Mouse (Mus musculus) forebrain, postnatal 0 days (tissue): Measurements from ENCODE around the gene Atat1. TPM values are rescaled to one million over a fixed set of nuclear protein-coding genes. Genes with fewer than 3 reads are reported as not detected.
"Not testable (repeated sequence)": the region's sequence is repeated elsewhere in the genome, so short reads cannot be mapped to it uniquely, and the experiment has no call there.

Source experiments
- ATAC-seq: fragments of 200-750 bp; cut with Nextera tagmentation; 2 replicates; pipeline ENCODE4 v1.8.0; 2017; ENCODE audit warnings: mild to moderate bottlenecking, moderate library complexity
- DNase-seq: peaks from one replicate; pipeline ENCODE4 v3.0.0-alpha.2; 2015
- H3K27ac ChIP-seq: fragments of 300-500 bp; sonication (generic); 2 replicates; pipeline ENCODE4 v1.5.1; 2014; ENCODE audit warnings: low read depth, mild to moderate bottlenecking, antibody characterized with exemption, low read length, moderate library complexity, mixed read lengths
- H3K27me3 ChIP-seq: fragments of 300-500 bp; sonication (generic); 2 replicates; pipeline ENCODE4 v1.6.1; 2014; ENCODE audit warnings: mild to moderate bottlenecking, low read length, mixed read lengths; ENCODE audit not compliant: insufficient read depth
- H3K36me3 ChIP-seq: fragments of 300-500 bp; sonication (generic); 2 replicates; pipeline ENCODE4 v1.6.1; 2014; ENCODE audit warnings: mild to moderate bottlenecking, moderate library complexity; ENCODE audit not compliant: insufficient read depth
- H3K4me1 ChIP-seq: fragments of 300-500 bp; sonication (generic); 2 replicates; pipeline ENCODE4 v1.6.1; 2014; ENCODE audit warnings: antibody characterized with exemption; ENCODE audit not compliant: insufficient read depth
- H3K4me2 ChIP-seq: fragments of 300-500 bp; sonication (generic); 2 replicates; pipeline ENCODE4 v1.6.1; 2014; ENCODE audit warnings: low read depth, mild to moderate bottlenecking, moderate library complexity
- H3K4me3 ChIP-seq: fragments of 300-500 bp; sonication (generic); 2 replicates; pipeline ENCODE4 v1.5.1; 2014; ENCODE audit warnings: low read depth, low read length, mixed read lengths
- H3K9ac ChIP-seq: fragments of 300-500 bp; sonication (generic); 2 replicates; pipeline ENCODE4 v1.6.1; 2014; ENCODE audit warnings: mild to moderate bottlenecking
- H3K9me3 ChIP-seq: fragments of 300-500 bp; sonication (generic); 2 replicates; pipeline ENCODE4 v1.6.1; 2016; ENCODE audit warnings: low read length
- CTCF ChIP-seq: sonication (generic); IDR thresholded peaks from 2 replicates; pipeline ENCODE4 v1.5.1; 2016; ENCODE audit warnings: antibody characterized with exemption, control low read depth, low read depth
- WGBS: fragments of 180-500 bp; shearing (Covaris S2); extraction: QIAGEN DNeasy Blood & Tissue Kit; methylation state at CpG from one replicate; pipeline ENCODE4 v1.1.7; 2014; 5-methylcytosine and 5-hydroxymethylcytosine counted together
- polyA plus RNA-seq: library from polyadenylated mRNA; unstranded; fragments of >200 nt; fragmentation: Nextera tagmentation; extraction: Ambion mirVana; gene quantifications from 2 replicates; pipeline ENCODE4 v1.2.1, GENCODE M21; 2015
- total RNA-seq: library from RNA; depleted of rRNA; stranded (reverse); fragments of >200 nt; gene quantifications from 2 replicates; pipeline ENCODE4 v1.2.3, GENCODE M21; 2014; rRNA removed

Atat1 gene
- total RNA-seq: 206 and 218 TPM in 2 replicates
- 371 and 379 TPM in 2 replicates for polyA plus RNA-seq

DNA sequence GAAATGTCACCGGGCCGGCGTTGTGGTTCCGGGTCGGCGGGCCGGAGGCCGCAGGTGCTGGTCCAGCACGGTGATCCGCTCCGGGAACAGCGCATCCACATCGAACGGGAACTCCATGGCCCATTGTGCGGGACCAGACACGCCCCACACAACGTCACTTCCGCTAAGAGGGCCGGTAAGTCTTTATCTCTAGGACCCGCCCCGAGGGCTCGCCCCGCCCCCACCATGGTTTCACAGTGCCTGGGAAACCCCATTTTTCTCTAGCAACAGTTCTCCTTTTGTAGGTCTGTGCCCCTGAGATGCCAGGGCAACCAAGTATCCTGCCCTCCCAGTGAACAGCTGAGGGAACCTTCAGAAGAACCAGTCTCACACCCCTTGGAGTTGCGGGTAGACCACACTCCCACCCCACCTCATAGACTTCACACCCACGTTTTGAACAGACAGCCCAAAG, at the start of gene Atat1:
Gene Atat1, minus strand, starts transcription at position 157 of the 451 bp plus-strand sequence.
- DNase-seq (peak; percentile 95), ATAC-seq (peak; percentile 96)
- WGBS: 1% methylated on average over 25 of the region's 25 CpGs
- Histone ChIP-seq H3K36me3 (peaks cover 29% of the 10 kb centered on the region), H3K27ac (peak within 1 kb of the TSS; percentile 90), H3K4me1 (peaks cover 11% of the 10 kb centered on the region), H3K4me2 (peak within 1 kb of the TSS; percentile 91), H3K9me3 (no peaks in the 10 kb centered on the region), H3K4me3 (peak within 1 kb of the TSS; percentile 71), H3K27me3 (no peaks in the 10 kb centered on the region), H3K9ac (peak within 1 kb of the TSS; percentile 79)
- TF ChIP-seq CTCF: no peak

GRCm38 (mm10) chr17:35958533-35959223, 48.8 kb upstream of the Atat1 start:
- H3K9ac ChIP-seq: no peak overlapping the region
- H3K36me3 ChIP-seq: peaks cover 78% of the 10 kb centered on the region
- DNase-seq: no peak
- no peak for TF ChIP-seq CTCF
- no peak overlapping the region for H3K4me2 ChIP-seq
- ATAC-seq: no peak
- H3K4me1 ChIP-seq: no peaks in the 10 kb centered on the region
- 97% methylated on average over 15 of the region's 15 CpGs for WGBS
- no peak overlapping the region for H3K27ac ChIP-seq
- H3K27me3 ChIP-seq: no peaks in the 10 kb centered on the region
- H3K9me3 ChIP-seq: no peaks in the 10 kb centered on the region
- H3K4me3 ChIP-seq: no peak overlapping the region

DNA sequence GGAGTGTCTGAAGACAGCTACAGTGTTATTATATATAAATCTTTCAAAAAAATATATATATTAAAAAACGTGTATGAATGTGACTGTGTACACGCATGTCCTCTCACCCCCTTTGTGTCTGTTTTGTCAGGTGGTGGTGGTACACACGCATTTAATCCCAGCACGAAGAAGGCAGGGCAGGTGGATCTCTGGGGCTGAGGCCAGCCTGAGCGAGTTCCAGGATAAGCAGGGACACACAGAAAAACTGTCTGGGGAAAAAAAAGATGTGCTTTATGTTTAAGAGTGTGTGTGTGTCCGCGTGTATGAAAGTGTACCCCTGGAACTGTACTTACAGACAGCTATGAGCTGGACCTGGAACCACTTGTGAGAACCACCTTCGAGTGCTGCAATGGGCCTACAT, 44.8 kb upstream of the Atat1 start:
- no peak for ATAC-seq
- Histone ChIP-seq H3K4me3 (no peak overlapping the region), H3K9me3 (no peaks in the 10 kb centered on the region), H3K4me1 (no peaks in the 10 kb centered on the region), H3K4me2 (no peak overlapping the region), H3K36me3 (peaks cover 38% of the 10 kb centered on the region), H3K27me3 (no peaks in the 10 kb centered on the region), H3K27ac (no peak overlapping the region), H3K9ac (no peak overlapping the region)
- TF ChIP-seq CTCF: no peak
- DNase-seq: no peak
- WGBS: 81% methylated on average over 8 of the region's 8 CpGs

DNA sequence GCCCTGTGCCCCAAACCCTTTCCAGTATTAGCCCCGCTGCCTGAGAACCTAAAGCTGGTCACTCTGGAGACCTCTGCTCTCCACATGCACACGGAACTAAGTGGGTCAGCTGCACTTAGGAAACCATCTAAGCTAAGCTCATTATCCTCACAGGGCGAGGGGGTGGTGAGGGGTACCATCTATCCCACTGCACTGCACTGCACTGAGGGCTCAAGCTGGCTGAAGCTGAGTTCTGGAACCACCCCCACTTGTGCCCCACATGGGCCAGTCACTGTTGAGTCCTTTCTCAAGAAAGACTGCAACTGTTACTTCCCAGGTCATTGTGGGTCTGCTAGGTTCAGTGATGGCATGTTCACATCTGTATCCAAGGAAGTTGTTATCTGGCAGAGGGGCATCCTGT, 42.7 kb upstream of the Atat1 start:
- not testable (repeated sequence) for H3K9ac ChIP-seq, H3K27ac ChIP-seq, DNase-seq, H3K4me2 ChIP-seq, H3K27me3 ChIP-seq, H3K4me3 ChIP-seq, H3K9me3 ChIP-seq, H3K4me1 ChIP-seq
- ATAC-seq: peak; percentile 28; the same call in 1 of the 2 replicates
- WGBS: 73% methylated on average over 2 of the region's 3 CpGs
- peaks cover 17% of the 10 kb centered on the region for H3K36me3 ChIP-seq

- not testable (repeated sequence) for H3K4me2 ChIP-seq, H3K4me3 ChIP-seq, H3K9me3 ChIP-seq, H3K27me3 ChIP-seq, H3K27ac ChIP-seq, H3K4me1 ChIP-seq, H3K36me3 ChIP-seq, H3K9ac ChIP-seq, ATAC-seq, DNase-seq
These were observed 41.1 kb upstream of the Atat1 start for GRCm38 (mm10) chr17:35950946-35951345.

DNA sequence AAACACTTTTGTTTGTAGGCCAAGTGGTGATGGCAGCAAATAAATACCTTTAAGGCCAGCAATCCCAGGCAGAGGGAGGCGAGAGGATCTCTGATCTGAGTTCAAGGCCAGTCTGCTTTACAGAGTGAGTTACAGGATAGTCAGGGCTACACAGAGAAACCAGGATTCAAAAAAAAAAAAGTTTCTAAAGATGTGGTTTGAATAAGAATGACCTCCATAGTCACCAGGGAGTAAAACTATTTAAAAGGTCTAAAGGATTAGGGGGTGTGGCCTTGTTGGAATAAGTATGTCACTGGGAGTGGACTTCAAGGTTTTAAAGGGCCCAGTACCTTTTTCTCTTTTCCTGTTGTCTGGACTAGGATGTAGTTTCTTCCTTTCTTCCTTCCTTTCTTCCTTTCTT, 30.1 kb upstream of the Atat1 start:
- Histone ChIP-seq H3K36me3 (no peaks in the 10 kb centered on the region), H3K27me3 (no peaks in the 10 kb centered on the region), H3K9me3 (no peaks in the 10 kb centered on the region), H3K27ac (no peak overlapping the region), H3K4me3 (no peak overlapping the region), H3K4me2 (no peak overlapping the region), H3K4me1 (no peaks in the 10 kb centered on the region), H3K9ac (no peak overlapping the region)
- WGBS: 53% methylated on average over 1 of the region's 1 CpGs
- DNase-seq (no peak), ATAC-seq (no peak)
- no peak for TF ChIP-seq CTCF

- Histone ChIP-seq H3K9me3 (no peaks in the 10 kb centered on the region), H3K4me1 (no peaks in the 10 kb centered on the region), H3K36me3 (no peaks in the 10 kb centered on the region), H3K4me2 (no peak overlapping the region), H3K27ac (no peak overlapping the region), H3K27me3 (no peaks in the 10 kb centered on the region), H3K4me3 (no peak overlapping the region), H3K9ac (no peak overlapping the region)
- no peak for TF ChIP-seq CTCF
- no peak for DNase-seq
- ATAC-seq: no peak
- WGBS: 62% methylated on average over 2 of the region's 2 CpGs
These were observed 29.2 kb upstream of the Atat1 start for GRCm38 (mm10) chr17:35939108-35939507.
